In genomic region chr8:65046565-65046964, GRCm38 (mm10) we compare ENCODE assay signal across 15 mouse cellular contexts. TPM values are rescaled to one million over a fixed set of nuclear protein-coding genes. Genes with fewer than 3 reads are reported as not detected.
A peak's percentile ranks its signal among the peaks of the same experiment; 100 is the strongest.
DNase-seq lines count a peak whose midpoint lies in the region; ATAC-seq lines count a peak whose summit lies in the region.
"Had no signal": no experiment of that assay in that cellular context is flagged by ENCODE, and none has a peak within 500 bp of the region (broad histone marks: within the 10 kb centered on the region; RNA-seq: fewer than 3 reads in every experiment).

No protein-coding gene starts in this region.

- no peak for DNase-seq in heart, embryonic 10.5 days (ENCODE audit: low spot score)
- DNase-seq in heart, adult 11 months = no peak
- DNase-seq in midbrain, embryonic 10.5 days (ENCODE audit: low spot score) = peak; percentile 31
- DNase-seq in limb, embryonic 10.5 days (ENCODE audit: low spot score) = no peak
- no peak for DNase-seq in left cerebral cortex, postnatal 4 days
- no peak for DNase-seq in gastrocnemius, adult 18-20 months (ENCODE audit: low spot score)
- DNase-seq: kidney, adult 18-20 months had no signal

- no peak overlapping the region for H3K9ac ChIP-seq in midbrain, embryonic 15.5 days
- H3K9ac ChIP-seq in stomach, embryonic 14.5 days (replicated peaks; ENCODE audit: low read depth, low read length) = no peak overlapping the region

- no peaks in the 10 kb centered on the region for H3K27me3 ChIP-seq in heart, embryonic 10.5 days (ENCODE audit: insufficient read depth, poor library complexity, severe bottlenecking)
- no peaks in the 10 kb centered on the region for H3K27me3 ChIP-seq in midbrain, embryonic 10.5 days (ENCODE audit: low read depth, poor library complexity, severe bottlenecking)
- H3K27me3 ChIP-seq in midbrain, embryonic 15.5 days (replicated peaks) = no peaks in the 10 kb centered on the region
- no peaks in the 10 kb centered on the region for H3K27me3 ChIP-seq in limb, embryonic 10.5 days (ENCODE audit: low read depth, poor library complexity, severe bottlenecking)
- H3K27me3 ChIP-seq in stomach, embryonic 14.5 days (ENCODE audit: control insufficient read depth, insufficient read depth, low read length) = no peaks in the 10 kb centered on the region
- H3K27me3 ChIP-seq: Patski had no signal

- intact Hi-C loops in left cerebral cortex, postnatal 4 days (cut with DNase I) = no loop called here

- no peak for ATAC-seq in midbrain, embryonic 15.5 days (replicated peaks)
- peak; percentile 87 for ATAC-seq in stomach, embryonic 14.5 days (ENCODE audit: insufficient number of reproducible peaks, insufficient read depth, low FRiP score, low read depth)
- ATAC-seq: Patski had no signal

- H3K9me3 ChIP-seq in heart, embryonic 10.5 days = no peaks in the 10 kb centered on the region
- H3K9me3 ChIP-seq in midbrain, embryonic 10.5 days (replicated peaks) = no peaks in the 10 kb centered on the region
- H3K9me3 ChIP-seq in midbrain, embryonic 15.5 days = no peaks in the 10 kb centered on the region
- no peaks in the 10 kb centered on the region for H3K9me3 ChIP-seq in limb, embryonic 10.5 days (replicated peaks)
- no peaks in the 10 kb centered on the region for H3K9me3 ChIP-seq in stomach, embryonic 14.5 days (ENCODE audit: control insufficient read depth, low read depth, low read length)

- H3K4me2 ChIP-seq in midbrain, embryonic 15.5 days = no peak overlapping the region
- no peak overlapping the region for H3K4me2 ChIP-seq in stomach, embryonic 14.5 days (replicated peaks; ENCODE audit: low read depth, low read length)

- H3K36me3 ChIP-seq in heart, embryonic 10.5 days = no peaks in the 10 kb centered on the region
- H3K36me3 ChIP-seq in midbrain, embryonic 10.5 days = no peaks in the 10 kb centered on the region
- H3K36me3 ChIP-seq in midbrain, embryonic 15.5 days (replicated peaks) = no peaks in the 10 kb centered on the region
- H3K36me3 ChIP-seq in limb, embryonic 10.5 days = no peaks in the 10 kb centered on the region
- no peaks in the 10 kb centered on the region for H3K36me3 ChIP-seq in stomach, embryonic 14.5 days (ENCODE audit: control insufficient read depth, insufficient read depth, low read length)

- no peaks in the 10 kb centered on the region; the same call in 1 of the 2 replicates for H3K4me1 ChIP-seq in heart, embryonic 10.5 days
- H3K4me1 ChIP-seq in midbrain, embryonic 10.5 days = peaks cover 9% of the 10 kb centered on the region
- no peaks in the 10 kb centered on the region for H3K4me1 ChIP-seq in midbrain, embryonic 15.5 days
- peaks cover 6% of the 10 kb centered on the region; the same call in 1 of the 2 replicates for H3K4me1 ChIP-seq in limb, embryonic 10.5 days
- no peaks in the 10 kb centered on the region for H3K4me1 ChIP-seq in stomach, embryonic 14.5 days (ENCODE audit: control insufficient read depth, insufficient read depth, low read length)

- H3K4me3 ChIP-seq in heart, embryonic 10.5 days = peak overlapping the region; percentile 27
- H3K4me3 ChIP-seq in midbrain, embryonic 10.5 days = 0 out of 2 replicates have a peak overlapping the region, but pooled peaks have one; percentile 20
- no peak overlapping the region for H3K4me3 ChIP-seq in midbrain, embryonic 15.5 days
- H3K4me3 ChIP-seq in limb, embryonic 10.5 days = no peak overlapping the region
- no peak overlapping the region for H3K4me3 ChIP-seq in stomach, embryonic 14.5 days (ENCODE audit: low read depth, low read length)

- H3K27ac ChIP-seq in heart, embryonic 10.5 days = peak overlapping the region; percentile 56; the same call in 1 of the 2 replicates
- H3K27ac ChIP-seq in midbrain, embryonic 10.5 days (replicated peaks) = peak overlapping the region; percentile 77
- H3K27ac ChIP-seq in midbrain, embryonic 15.5 days = no peak overlapping the region
- H3K27ac ChIP-seq in limb, embryonic 10.5 days = peak overlapping the region; percentile 44; the same call in 1 of the 2 replicates
- peak overlapping the region; percentile 45; the same call in 1 of the 2 replicates for H3K27ac ChIP-seq in stomach, embryonic 14.5 days (ENCODE audit: low read length)

- WGBS in heart, embryonic 10.5 days = 27% methylated on average over 5 of the region's 5 CpGs
- WGBS in midbrain, embryonic 10.5 days = 22% methylated on average over 5 of the region's 5 CpGs
- 36% methylated on average over 5 of the region's 5 CpGs for WGBS in midbrain, embryonic 15.5 days
- WGBS in limb, embryonic 10.5 days = 50% methylated on average over 5 of the region's 5 CpGs
- WGBS in stomach, embryonic 14.5 days = 42% methylated on average over 5 of the region's 5 CpGs

RNA-seq across cellular contexts. Expression of gene Apela, which starts 9.4 kb away (rescaled TPM):
- polyA plus RNA-seq in heart, embryonic 10.5 days (2016; fragmentation: Nextera tagmentation; extraction: Ambion mirVana) = 10.7 and 13.8 TPM in 2 replicates
- 1.5 and 1.6 TPM in 2 replicates for polyA plus RNA-seq in midbrain, embryonic 10.5 days (2016; fragmentation: Nextera tagmentation; extraction: Ambion mirVana)
- 0.84 and 1.0 TPM in 2 replicates for polyA plus RNA-seq in midbrain, embryonic 15.5 days (2015; fragmentation: Nextera tagmentation; extraction: Ambion mirVana)
- 1.8 and 2.4 TPM in 2 replicates for polyA plus RNA-seq in limb, embryonic 10.5 days (2016; fragmentation: Nextera tagmentation; extraction: Ambion mirVana)
- 2.2 and 3.2 TPM in 2 replicates for polyA plus RNA-seq in stomach, embryonic 14.5 days (2014; fragmentation: Nextera tagmentation; extraction: Ambion mirVana)
- total RNA-seq in left cerebral cortex, postnatal 4 days (2021) = under 1 TPM in 1 of 2 experiments, not detected in 1; 0.56 TPM
- total RNA-seq in gastrocnemius, adult 18-20 months (2021) = not detected
- total RNA-seq: common myeloid progenitor, adult 5-6 weeks; gastrocnemius, postnatal 4 days; layer of hippocampus, adult 8-10 months; left cerebral cortex, postnatal 36 days; monocyte, adult 5-6 weeks had no signal

RNA-seq across cellular contexts. Expression of gene Trim60, which starts 28.2 kb away (rescaled TPM):
- polyA plus RNA-seq in heart, embryonic 10.5 days (2016; fragmentation: Nextera tagmentation; extraction: Ambion mirVana) = not detected in 2 replicates
- polyA plus RNA-seq in midbrain, embryonic 10.5 days (2016; fragmentation: Nextera tagmentation; extraction: Ambion mirVana) = not detected in 2 replicates
- polyA plus RNA-seq in midbrain, embryonic 15.5 days (2015; fragmentation: Nextera tagmentation; extraction: Ambion mirVana) = not detected in 2 replicates
- polyA plus RNA-seq in limb, embryonic 10.5 days (2016; fragmentation: Nextera tagmentation; extraction: Ambion mirVana) = not detected in 2 replicates
- not detected in 2 replicates for polyA plus RNA-seq in stomach, embryonic 14.5 days (2014; fragmentation: Nextera tagmentation; extraction: Ambion mirVana)
- not detected for total RNA-seq in left cerebral cortex, postnatal 4 days (2021)
- total RNA-seq in gastrocnemius, adult 18-20 months (2021) = not detected
- total RNA-seq: common myeloid progenitor, adult 5-6 weeks; gastrocnemius, postnatal 4 days; layer of hippocampus, adult 8-10 months; left cerebral cortex, postnatal 36 days; monocyte, adult 5-6 weeks had no signal

RNA-seq across cellular contexts. Expression of gene Trim61, which starts 28.2 kb away (rescaled TPM):
- 0.16 TPM in 2 replicates for polyA plus RNA-seq in heart, embryonic 10.5 days (2016; fragmentation: Nextera tagmentation; extraction: Ambion mirVana)
- 0.07 TPM in 1 of 2 replicates, not detected in the other for polyA plus RNA-seq in midbrain, embryonic 10.5 days (2016; fragmentation: Nextera tagmentation; extraction: Ambion mirVana)
- not detected in 2 replicates for polyA plus RNA-seq in midbrain, embryonic 15.5 days (2015; fragmentation: Nextera tagmentation; extraction: Ambion mirVana)
- not detected in 2 replicates for polyA plus RNA-seq in limb, embryonic 10.5 days (2016; fragmentation: Nextera tagmentation; extraction: Ambion mirVana)
- 0.21 TPM in 1 of 2 replicates, not detected in the other for polyA plus RNA-seq in stomach, embryonic 14.5 days (2014; fragmentation: Nextera tagmentation; extraction: Ambion mirVana)
- not detected for total RNA-seq in left cerebral cortex, postnatal 4 days (2021)
- not detected for total RNA-seq in gastrocnemius, adult 18-20 months (2021)
- total RNA-seq: common myeloid progenitor, adult 5-6 weeks; gastrocnemius, postnatal 4 days; layer of hippocampus, adult 8-10 months; left cerebral cortex, postnatal 36 days; monocyte, adult 5-6 weeks had no signal

RNA-seq across cellular contexts. Expression of gene Gm10663, which starts 28.3 kb away (rescaled TPM):
- not detected in 2 replicates for polyA plus RNA-seq in heart, embryonic 10.5 days (2016; fragmentation: Nextera tagmentation; extraction: Ambion mirVana)
- not detected in 2 replicates for polyA plus RNA-seq in midbrain, embryonic 10.5 days (2016; fragmentation: Nextera tagmentation; extraction: Ambion mirVana)
- not detected in 2 replicates for polyA plus RNA-seq in midbrain, embryonic 15.5 days (2015; fragmentation: Nextera tagmentation; extraction: Ambion mirVana)
- polyA plus RNA-seq in limb, embryonic 10.5 days (2016; fragmentation: Nextera tagmentation; extraction: Ambion mirVana) = not detected in 2 replicates
- polyA plus RNA-seq in stomach, embryonic 14.5 days (2014; fragmentation: Nextera tagmentation; extraction: Ambion mirVana) = not detected in 2 replicates
- not detected for total RNA-seq in left cerebral cortex, postnatal 4 days (2021)
- not detected for total RNA-seq in gastrocnemius, adult 18-20 months (2021)
- total RNA-seq: common myeloid progenitor, adult 5-6 weeks; gastrocnemius, postnatal 4 days; layer of hippocampus, adult 8-10 months; left cerebral cortex, postnatal 36 days; monocyte, adult 5-6 weeks had no signal
- polyA plus RNA-seq: Patski had no signal

RNA-seq across cellular contexts. Expression of gene Trim75, which starts 58.9 kb away (rescaled TPM):
- polyA plus RNA-seq in heart, embryonic 10.5 days (2016; fragmentation: Nextera tagmentation; extraction: Ambion mirVana) = not detected in 2 replicates
- not detected in 2 replicates for polyA plus RNA-seq in midbrain, embryonic 10.5 days (2016; fragmentation: Nextera tagmentation; extraction: Ambion mirVana)
- 0.18 and 0.19 TPM in 2 replicates for polyA plus RNA-seq in midbrain, embryonic 15.5 days (2015; fragmentation: Nextera tagmentation; extraction: Ambion mirVana)
- polyA plus RNA-seq in limb, embryonic 10.5 days (2016; fragmentation: Nextera tagmentation; extraction: Ambion mirVana) = not detected in 2 replicates
- not detected in 2 replicates for polyA plus RNA-seq in stomach, embryonic 14.5 days (2014; fragmentation: Nextera tagmentation; extraction: Ambion mirVana)
- total RNA-seq in left cerebral cortex, postnatal 4 days (2021) = not detected
- not detected for total RNA-seq in gastrocnemius, adult 18-20 months (2021)
- total RNA-seq: common myeloid progenitor, adult 5-6 weeks; gastrocnemius, postnatal 4 days; layer of hippocampus, adult 8-10 months; left cerebral cortex, postnatal 36 days; monocyte, adult 5-6 weeks had no signal

Comparison
In these comparisons a context has a peak if more than half of its experiments do, and no peak if none do; other contexts are left out.
1. H3K4me3 ChIP-seq: peak in heart, embryonic 10.5 days (single experiment) and midbrain, embryonic 10.5 days (single experiment); none in midbrain, embryonic 15.5 days (single experiment), limb, embryonic 10.5 days (single experiment) and stomach, embryonic 14.5 days (single experiment).